In genomic region chr6:19415456-19415855, GRCm38 (mm10) we compare ENCODE assay signal across 18 mouse cellular contexts.
"Had no signal": no experiment of that assay in that cellular context is flagged by ENCODE, and none has a peak within 500 bp of the region (broad histone marks: within the 10 kb centered on the region; RNA-seq: fewer than 3 reads in every experiment).

No protein-coding gene starts in this region.

- H3K9me3 ChIP-seq: lung, embryonic 15.5 days; megakaryocyte, embryonic 14.5 days; midbrain, embryonic 13.5 days; midbrain, embryonic 15.5 days; neural tube, embryonic 12.5 days; stomach, embryonic 15.5 days had no signal

- H3K9ac ChIP-seq: liver, postnatal 0 days; lung, embryonic 15.5 days; midbrain, embryonic 13.5 days; midbrain, embryonic 15.5 days; neural tube, embryonic 12.5 days; stomach, embryonic 15.5 days had no signal

- ATAC-seq: liver, postnatal 0 days; lung, postnatal 0 days; midbrain, embryonic 13.5 days; midbrain, embryonic 15.5 days had no signal

- H3K4me1 ChIP-seq: lung, embryonic 15.5 days; megakaryocyte, embryonic 14.5 days; midbrain, embryonic 13.5 days; midbrain, embryonic 15.5 days; neural tube, embryonic 12.5 days; stomach, embryonic 15.5 days had no signal

- H3K27me3 ChIP-seq: lung, embryonic 15.5 days; megakaryocyte, embryonic 14.5 days; midbrain, embryonic 13.5 days; midbrain, embryonic 15.5 days; neural tube, embryonic 12.5 days; stomach, embryonic 15.5 days had no signal

- H3K36me3 ChIP-seq: lung, embryonic 15.5 days; midbrain, embryonic 13.5 days; midbrain, embryonic 15.5 days; neural tube, embryonic 12.5 days; stomach, embryonic 15.5 days had no signal

- H3K4me3 ChIP-seq: lung, embryonic 15.5 days; megakaryocyte, embryonic 14.5 days; midbrain, embryonic 13.5 days; midbrain, embryonic 15.5 days; neural tube, embryonic 12.5 days; stomach, embryonic 15.5 days had no signal

- DNase-seq: liver, postnatal 0 days; lung, adult 2 months; lung, postnatal 14 days; lung, postnatal 36 days; right cerebral cortex, postnatal 14 days; thymus, adult 2 months; thymus, postnatal 25 days; thymus, postnatal 4 days had no signal

- H3K27ac ChIP-seq: lung, embryonic 15.5 days; macrophage; midbrain, embryonic 13.5 days; midbrain, embryonic 15.5 days; neural tube, embryonic 12.5 days; stomach, embryonic 15.5 days; stomach, postnatal 0 days had no signal

- H3K4me2 ChIP-seq: lung, embryonic 15.5 days; midbrain, embryonic 11.5 days; midbrain, embryonic 13.5 days; midbrain, embryonic 15.5 days; neural tube, embryonic 12.5 days; stomach, embryonic 15.5 days had no signal
